Mouse (Mus musculus): ENCODE results near the gene Tex12.

Tex12 gene

DNA sequence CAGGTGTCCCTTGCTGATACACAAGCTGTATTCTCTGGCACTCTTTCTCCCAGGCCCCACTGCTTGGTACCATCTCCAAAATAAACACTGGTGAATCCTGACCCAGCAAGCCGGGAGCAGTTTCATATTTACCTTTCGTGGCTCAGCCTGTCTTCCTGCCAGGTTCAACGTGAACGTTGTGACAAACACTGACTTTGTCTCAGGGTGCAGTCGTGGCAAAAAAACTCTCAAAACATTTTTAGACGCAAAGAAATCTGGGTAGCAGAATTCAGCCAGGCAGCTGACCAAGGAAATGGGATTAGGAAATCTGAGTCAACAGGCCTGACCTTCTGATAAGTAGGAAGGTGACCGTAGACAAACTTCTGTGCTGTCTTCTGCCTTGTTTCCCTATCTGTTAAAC, 53.6 kb downstream of the Tex12 start:
- DNase-seq (ENCODE audit: low spot score) = no peak
